Mouse (Mus musculus) liver, embryonic 14.5 days (tissue): ENCODE measurements around the gene Nadsyn1.

Experiments
- CTCF ChIP-seq: IDR thresholded peaks from 2 replicates; pipeline ENCODE4 v1.5.1; 2016; ENCODE audit warnings: antibody characterized with exemption, low read depth, control low read depth
- EP300 ChIP-seq: IDR thresholded peaks from 2 replicates; pipeline ENCODE4 v1.6.1; 2016; ENCODE audit warnings: antibody characterized with exemption, low read depth

DNA sequence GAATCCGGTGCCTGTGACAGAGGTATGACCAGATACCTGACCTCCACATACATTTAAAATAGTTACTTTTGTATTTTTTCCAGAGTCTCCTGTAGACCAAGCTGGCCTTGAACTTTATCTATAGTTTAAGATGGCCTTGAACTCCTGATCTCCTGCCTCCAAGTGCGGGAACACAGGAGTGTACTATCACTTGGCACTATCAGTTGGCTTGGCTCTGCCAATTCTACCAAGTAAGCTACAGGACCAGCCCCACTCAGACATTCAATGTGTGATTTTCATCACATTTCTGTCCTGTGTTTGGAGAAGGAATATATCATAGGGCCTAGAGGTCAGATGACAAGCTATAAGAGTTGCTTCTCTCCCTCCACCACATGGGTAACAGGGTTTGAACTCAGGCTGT lies 11.7 kb upstream of the Nadsyn1 start:
- no peak for TF ChIP-seq CTCF
- no peak for TF ChIP-seq EP300
